Mouse (Mus musculus) heart, embryonic 14.5 days (tissue): ENCODE results near the gene Acss2. TPM values are rescaled to one million over a fixed set of nuclear protein-coding genes. Genes with fewer than 3 reads are reported as not detected.
"Not testable (repeated sequence)": the region's sequence is repeated elsewhere in the genome, so short reads cannot be mapped to it uniquely, and the experiment has no call there.

Source experiments
- ATAC-seq: fragments of 200-750 bp; cut with Nextera tagmentation; 2 replicates; pipeline ENCODE4 v1.8.0; 2017; ENCODE audit warnings: low read depth, moderate TSS enrichment; ENCODE audit not compliant: insufficient number of reproducible peaks, insufficient read depth, low FRiP score
- H3K27ac ChIP-seq, 2 experiments: fragments of 200-500 bp in 1 of 2; fragments of 300-500 bp in 1 of 2; sonication (generic) in 1 of 2; replicated peaks in 1 of 2; 2 replicates each; pipeline ENCODE4 v1.5.1; 2012 to 2014; ENCODE audit warnings: low read depth in 2 of 2, low read length in 2 of 2, control low read depth in 1 of 2, mild to moderate bottlenecking in 1 of 2, mixed read lengths in 1 of 2; ENCODE audit not compliant: control insufficient read depth in 1 of 2, insufficient read depth in 1 of 2
- H3K27me3 ChIP-seq: fragments of 300-500 bp; sonication (generic); 2 replicates; pipeline ENCODE4 v1.6.1; 2014; ENCODE audit warnings: mild to moderate bottlenecking, low read length, control low read depth; ENCODE audit not compliant: control insufficient read depth, insufficient read depth
- H3K36me3 ChIP-seq: fragments of 300-500 bp; sonication (generic); 2 replicates; pipeline ENCODE4 v1.6.1; 2014; ENCODE audit warnings: mild to moderate bottlenecking, control low read depth, low read length, mixed read lengths; ENCODE audit not compliant: control insufficient read depth, insufficient read depth
- H3K4me1 ChIP-seq, 2 experiments: fragments of 200-500 bp in 1 of 2; fragments of 300-500 bp in 1 of 2; sonication (generic) in 1 of 2; 2 replicates each; pipeline ENCODE4 v1.6.1; 2012 to 2014; ENCODE audit warnings: low read length in 2 of 2, control low read depth in 1 of 2, mixed read lengths in 1 of 2; ENCODE audit not compliant: control insufficient read depth in 2 of 2, insufficient read depth in 2 of 2
- H3K4me2 ChIP-seq: fragments of 300-500 bp; sonication (generic); 2 replicates; pipeline ENCODE4 v1.6.1; 2014; ENCODE audit warnings: mild to moderate bottlenecking, low read length
- H3K4me3 ChIP-seq, 2 experiments: fragments of 200-500 bp in 1 of 2; fragments of 300-500 bp in 1 of 2; sonication (generic) in 1 of 2; 2 replicates each; pipeline ENCODE4 v1.5.1; 2012 to 2014; ENCODE audit warnings: low read length in 2 of 2, mild to moderate bottlenecking in 2 of 2, control low read depth in 1 of 2, low read depth in 1 of 2, moderate library complexity in 1 of 2; ENCODE audit not compliant: control insufficient read depth in 1 of 2, insufficient read depth in 1 of 2
- H3K9ac ChIP-seq: fragments of 300-500 bp; sonication (generic); 2 replicates; pipeline ENCODE4 v1.6.1; 2014; ENCODE audit warnings: mild to moderate bottlenecking, low read length
- H3K9me3 ChIP-seq: fragments of 300-500 bp; sonication (generic); 2 replicates; pipeline ENCODE4 v1.6.1; 2016; ENCODE audit warnings: low read length, control low read depth; ENCODE audit not compliant: control insufficient read depth
- WGBS: fragments of 180-500 bp; shearing (Covaris S2); extraction: QIAGEN DNeasy Blood & Tissue Kit; methylation state at CpG from one replicate; pipeline ENCODE4 v1.1.7; 2014; 5-methylcytosine and 5-hydroxymethylcytosine counted together
- polyA plus RNA-seq: library from polyadenylated mRNA; unstranded; fragments of >200 nt; fragmentation: Nextera tagmentation; extraction: Ambion mirVana; gene quantifications from 2 replicates; pipeline ENCODE4 v1.2.1, GENCODE M21; 2014

The Acss2 gene
- polyA plus RNA-seq, 1 experiment from 2014 or later: 19.8 TPM

- H3K4me1 ChIP-seq: peaks cover 2 to 15% of the 10 kb centered on the region in 2 experiments; a peak in 3 of 4 replicates
- H3K9ac ChIP-seq: peak overlapping the region; percentile 83
- H3K4me3 ChIP-seq: peak overlapping the region; percentile 55 to 68
- WGBS: 28% methylated on average over 18 of the region's 18 CpGs
- no peak for ATAC-seq
- no peaks in the 10 kb centered on the region for H3K9me3 ChIP-seq
- H3K4me2 ChIP-seq: peak overlapping the region; percentile 96
- no peaks in the 10 kb centered on the region for H3K36me3 ChIP-seq
- no peak overlapping the region; a peak in 1 of 4 replicates for H3K27ac ChIP-seq
- peaks cover 15% of the 10 kb centered on the region for H3K27me3 ChIP-seq
Observed at GRCm38 (mm10) chr2:155518531-155519270, 953 bp downstream of the Acss2 start.

DNA sequence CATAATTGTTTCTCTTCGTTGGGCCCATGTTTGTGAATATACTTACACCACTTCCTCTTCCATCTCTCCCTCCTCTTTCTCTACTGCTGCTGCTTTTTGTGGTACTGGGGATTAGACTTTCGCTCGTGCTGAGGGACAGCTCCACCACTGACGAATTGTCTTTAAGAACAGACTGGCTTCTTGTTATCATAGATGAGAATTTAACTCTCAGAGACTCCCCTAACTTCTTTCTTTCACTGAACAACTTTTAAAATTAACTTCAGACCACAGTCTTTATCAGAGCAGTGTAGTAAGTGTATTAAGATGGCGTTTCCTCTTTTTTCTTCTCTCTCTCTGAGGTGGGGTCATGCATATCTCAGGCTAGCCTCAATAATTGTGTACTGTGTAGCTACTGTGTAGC is 6.0 kb downstream of the Acss2 start:
- H3K4me3 ChIP-seq: no peak overlapping the region
- no peak overlapping the region for H3K4me2 ChIP-seq
- no peak overlapping the region for H3K9ac ChIP-seq
- 58% methylated on average over 5 of the region's 5 CpGs for WGBS
- H3K27me3 ChIP-seq: no peaks in the 10 kb centered on the region
- no peaks in the 10 kb centered on the region for H3K36me3 ChIP-seq
- ATAC-seq: no peak
- no peaks in the 10 kb centered on the region for H3K9me3 ChIP-seq
- peaks cover 2 to 4% of the 10 kb centered on the region in 2 experiments; a peak in 2 of 4 replicates for H3K4me1 ChIP-seq
- H3K27ac ChIP-seq: no peak overlapping the region

- Histone ChIP-seq H3K27ac (no peak overlapping the region), H3K4me1 (no peaks in the 10 kb centered on the region), H3K27me3 (no peaks in the 10 kb centered on the region), H3K36me3 (no peaks in the 10 kb centered on the region), H3K9me3 (no peaks in the 10 kb centered on the region), H3K4me3 (no peak overlapping the region), H3K4me2 (no peak overlapping the region), H3K9ac (no peak overlapping the region)
- WGBS: 49% methylated on average over 1 of the region's 1 CpGs
- no peak for ATAC-seq
Observed at GRCm38 (mm10) chr2:155524378-155524777, 6.6 kb downstream of the Acss2 start.

- H3K9ac ChIP-seq: no peak overlapping the region
- H3K4me1 ChIP-seq: no peaks in the 10 kb centered on the region
- H3K27ac ChIP-seq: no peak overlapping the region
- no peaks in the 10 kb centered on the region for H3K36me3 ChIP-seq
- no peak for ATAC-seq
- 59% methylated on average over 5 of the region's 5 CpGs for WGBS
- no peak overlapping the region for H3K4me3 ChIP-seq
- H3K27me3 ChIP-seq: no peaks in the 10 kb centered on the region
- no peaks in the 10 kb centered on the region for H3K9me3 ChIP-seq
- H3K4me2 ChIP-seq: no peak overlapping the region
Observed at GRCm38 (mm10) chr2:155527367-155527766, 9.6 kb downstream of the Acss2 start.

DNA sequence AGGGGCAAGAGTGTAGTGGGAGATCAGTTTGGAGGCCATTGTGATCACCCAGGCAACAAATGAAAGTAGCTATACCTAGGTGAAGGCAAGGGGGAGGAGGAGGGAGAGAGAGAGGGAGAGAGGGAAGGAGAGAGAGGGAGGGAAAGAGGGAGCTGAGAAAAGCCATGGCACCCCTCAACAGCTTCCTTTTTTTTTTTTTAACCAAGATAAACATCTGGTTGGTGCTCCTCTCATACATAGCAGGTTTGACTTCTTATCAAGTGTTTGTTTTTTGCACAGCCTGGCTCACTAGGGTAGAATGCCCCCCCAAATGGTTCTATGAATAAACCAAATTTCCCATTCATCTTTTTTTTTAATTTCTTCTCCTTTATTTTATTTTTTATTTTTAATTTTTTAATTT is 18.5 kb downstream of the Acss2 start:
- Histone ChIP-seq H3K9ac (no peak overlapping the region), H3K27ac (no peak overlapping the region), H3K9me3 (no peaks in the 10 kb centered on the region), H3K4me2 (no peak overlapping the region), H3K27me3 (no peaks in the 10 kb centered on the region), H3K4me3 (no peak overlapping the region), H3K36me3 (no peaks in the 10 kb centered on the region), H3K4me1 (peaks cover 3 to 5% of the 10 kb centered on the region in 2 experiments)
- ATAC-seq: no peak

DNA sequence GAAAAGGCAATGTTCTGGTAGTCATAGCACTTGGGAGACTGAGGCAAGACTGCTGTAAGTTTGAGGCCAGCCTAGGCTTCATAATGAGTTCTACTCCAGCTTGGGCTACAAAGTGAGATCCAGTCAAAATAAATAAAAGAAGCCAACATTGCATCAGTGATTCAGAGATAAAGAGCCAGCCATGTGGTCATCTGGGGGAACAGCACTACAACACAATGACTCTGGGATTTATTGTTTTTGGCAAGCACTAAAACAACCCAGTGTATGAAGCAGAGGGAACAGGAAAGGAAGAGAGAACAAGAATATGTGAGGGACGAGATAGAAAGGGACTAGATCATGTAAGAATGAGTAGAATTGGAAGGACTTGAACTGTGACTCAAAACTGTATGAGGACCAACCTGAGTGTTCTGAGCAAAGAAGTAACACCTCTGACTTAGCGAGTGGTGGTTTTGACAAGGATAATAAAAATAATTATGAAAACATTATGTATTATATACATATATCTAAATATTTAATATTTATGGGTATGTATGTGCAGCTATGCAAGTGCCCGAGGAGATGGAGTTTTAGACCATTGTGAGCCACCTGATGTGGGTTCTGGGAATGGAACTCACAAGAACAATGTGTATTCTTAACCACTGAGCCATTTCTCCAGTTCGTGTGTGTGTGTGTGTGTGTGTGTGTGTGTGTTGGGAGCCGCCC is 20.2 kb downstream of the Acss2 start:
- Histone ChIP-seq H3K4me3 (no peak overlapping the region), H3K4me1 (peaks cover 7 to 8% of the 10 kb centered on the region in 2 experiments), H3K27ac (no peak overlapping the region), H3K4me2 (no peak overlapping the region), H3K9ac (no peak overlapping the region), H3K9me3 (no peaks in the 10 kb centered on the region), H3K27me3 (no peaks in the 10 kb centered on the region), H3K36me3 (no peaks in the 10 kb centered on the region)
- WGBS: 75% methylated on average over 5 of the region's 5 CpGs
- ATAC-seq: no peak

DNA sequence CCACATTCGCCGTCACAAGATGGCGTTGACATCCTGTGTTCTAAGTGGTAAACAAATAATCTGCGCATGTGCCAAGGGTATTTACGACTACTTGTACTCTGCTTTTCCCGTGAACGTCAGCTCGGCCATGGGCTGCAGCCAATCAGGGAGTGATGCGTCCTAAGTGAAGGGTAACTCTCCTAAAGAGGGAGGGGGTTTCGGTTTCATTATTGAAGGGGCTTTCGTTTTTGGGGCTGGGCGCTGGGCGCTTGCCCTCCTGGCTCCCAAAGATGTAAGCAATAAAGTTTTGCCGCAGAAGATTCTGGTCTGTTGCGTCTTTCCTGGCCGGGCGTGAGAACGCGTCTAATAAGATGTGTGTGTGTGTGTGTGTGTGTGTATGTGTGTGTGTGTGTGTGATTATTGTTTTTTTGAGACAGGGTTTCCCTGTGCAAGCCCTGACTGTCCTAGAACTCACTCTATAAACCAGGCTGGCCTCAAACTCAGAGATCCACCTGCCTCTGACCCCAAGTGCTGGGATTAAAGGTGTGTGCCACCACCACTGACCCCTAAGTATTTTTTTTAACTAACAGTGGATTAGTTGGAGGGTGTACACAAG is 20.8 kb downstream of the Acss2 start:
- H3K9ac ChIP-seq, H3K27me3 ChIP-seq, H3K36me3 ChIP-seq, H3K4me3 ChIP-seq, H3K9me3 ChIP-seq, H3K27ac ChIP-seq, ATAC-seq, H3K4me2 ChIP-seq: not testable (repeated sequence)
- H3K4me1 ChIP-seq: peaks cover 7 to 13% of the 10 kb centered on the region in 2 experiments
- WGBS: 82% methylated on average over 15 of the region's 19 CpGs
